Mouse (Mus musculus) ES-Bruce4 (cell line): Measurements from ENCODE around the gene Tktl1.

Experiments used
- CTCF ChIP-seq: IDR thresholded peaks from one replicate; pipeline ENCODE4 v1.8.1; 2011; ENCODE audit warnings: low read depth, low read length
- EP300 ChIP-seq: IDR thresholded peaks from 2 replicates; pipeline ENCODE4 v1.6.1; 2011; ENCODE audit warnings: low read depth, low read length; ENCODE audit not compliant: insufficient read depth

DNA sequence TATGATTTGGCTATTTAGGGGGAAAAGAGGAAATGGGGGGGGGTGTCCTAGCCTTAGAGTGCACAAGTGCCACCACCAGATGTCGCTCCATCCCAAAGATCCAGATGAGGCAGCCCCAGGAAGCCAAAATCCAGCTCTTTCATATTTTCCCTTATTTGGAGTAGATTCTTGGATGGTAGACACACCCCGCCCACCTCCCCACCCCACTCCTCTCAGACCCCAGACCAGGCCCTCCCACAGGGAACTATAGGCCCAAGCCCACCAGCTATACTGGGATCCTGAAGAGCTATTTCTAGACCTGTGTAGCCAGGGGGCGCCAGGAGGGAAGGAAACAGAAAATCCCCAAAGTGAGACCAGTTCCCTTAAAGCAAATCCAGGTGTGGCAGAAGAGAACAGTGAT is 71.6 kb downstream of the Tktl1 start:
- no peak for TF ChIP-seq EP300
- TF ChIP-seq CTCF = no peak
